Mouse (Mus musculus) induced T-regulatory cell, adult 2 months (primary cell): ENCODE results near the gene Gimap1.

ENCODE experiments used
- DNase-seq: peaks from one replicate; pipeline ENCODE4 v3.0.0-alpha.2; 2012; ENCODE audit warnings: low read depth

Gene Gimap1

DNA sequence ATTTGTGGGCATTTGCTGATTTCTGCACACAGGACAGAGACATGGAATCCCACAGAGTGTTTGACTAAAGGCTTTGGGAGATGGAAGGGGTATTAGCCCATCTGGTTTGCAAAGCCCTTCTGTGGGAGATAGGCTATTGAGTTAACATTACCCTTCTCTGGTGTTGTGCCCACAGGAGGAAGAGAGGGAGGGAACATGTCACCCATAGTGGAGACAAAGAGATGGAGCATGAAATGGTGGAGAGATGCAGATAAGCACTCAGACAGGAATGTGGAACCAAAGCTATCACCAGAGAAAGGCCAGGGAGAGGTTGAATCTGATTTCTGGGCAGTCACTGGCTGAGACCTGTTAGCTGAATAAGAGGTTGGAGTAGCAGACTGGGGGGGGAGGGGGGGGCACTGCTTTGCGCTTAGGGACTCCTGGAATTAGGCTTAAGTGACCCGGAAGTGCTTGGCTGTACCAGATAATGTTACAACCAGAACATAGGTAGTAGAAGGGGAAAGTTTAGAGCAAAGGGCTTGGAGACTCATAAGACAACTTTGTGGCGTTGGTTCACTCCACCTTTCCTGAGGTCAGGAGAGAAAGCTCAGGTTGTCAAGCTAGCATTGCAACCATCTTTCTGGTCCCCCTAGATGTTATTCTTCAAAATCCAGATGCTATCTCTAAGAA lies 1.8 kb downstream of the Gimap1 start:
- DNase-seq, result peak; percentile 80

DNA sequence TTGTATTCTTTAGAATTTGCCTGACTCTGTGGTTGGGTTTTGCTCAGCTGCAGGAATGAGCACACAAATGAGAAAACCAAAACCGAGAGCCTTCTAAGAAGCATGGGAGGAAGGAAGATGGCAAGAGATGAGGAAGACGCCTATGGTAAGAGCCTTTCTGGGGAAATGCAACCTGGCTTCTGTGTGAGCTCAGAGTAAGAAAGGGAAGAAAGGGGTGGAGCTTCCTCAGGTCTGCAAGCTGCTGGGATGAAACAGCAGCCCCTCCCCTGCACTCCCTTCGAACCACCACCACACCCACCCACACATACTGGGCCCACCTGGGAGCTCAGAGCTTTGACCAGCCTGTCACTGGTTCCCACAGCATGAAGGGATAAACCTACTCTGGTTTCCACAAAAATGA lies 2.4 kb downstream of the Gimap1 start:
- no peak for DNase-seq

DNA sequence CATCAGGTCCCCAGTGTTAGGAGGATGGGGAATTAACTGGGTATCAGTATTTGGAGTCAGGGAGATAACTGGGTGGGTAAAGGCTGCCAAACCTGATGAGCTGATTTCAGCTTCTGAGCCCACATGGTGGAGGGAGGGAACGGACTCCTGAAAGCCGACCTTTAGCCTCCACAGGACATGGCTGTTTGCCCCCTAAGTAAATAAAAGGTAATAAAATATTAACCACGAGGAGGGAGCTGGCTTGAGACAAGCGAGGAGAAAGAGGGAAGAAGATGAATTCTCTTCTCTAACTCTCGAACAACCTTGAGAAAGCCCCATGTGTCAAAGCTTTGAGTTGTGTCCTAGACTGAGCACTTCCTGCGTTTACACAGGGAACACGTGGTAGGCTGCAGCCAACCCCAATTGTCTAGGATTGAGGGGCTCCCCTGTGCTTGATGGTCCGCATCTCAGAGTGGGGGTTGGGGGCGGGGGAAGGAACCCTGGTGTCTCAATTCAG lies 2.9 kb downstream of the Gimap1 start:
- peak; percentile 77 for DNase-seq

DNA sequence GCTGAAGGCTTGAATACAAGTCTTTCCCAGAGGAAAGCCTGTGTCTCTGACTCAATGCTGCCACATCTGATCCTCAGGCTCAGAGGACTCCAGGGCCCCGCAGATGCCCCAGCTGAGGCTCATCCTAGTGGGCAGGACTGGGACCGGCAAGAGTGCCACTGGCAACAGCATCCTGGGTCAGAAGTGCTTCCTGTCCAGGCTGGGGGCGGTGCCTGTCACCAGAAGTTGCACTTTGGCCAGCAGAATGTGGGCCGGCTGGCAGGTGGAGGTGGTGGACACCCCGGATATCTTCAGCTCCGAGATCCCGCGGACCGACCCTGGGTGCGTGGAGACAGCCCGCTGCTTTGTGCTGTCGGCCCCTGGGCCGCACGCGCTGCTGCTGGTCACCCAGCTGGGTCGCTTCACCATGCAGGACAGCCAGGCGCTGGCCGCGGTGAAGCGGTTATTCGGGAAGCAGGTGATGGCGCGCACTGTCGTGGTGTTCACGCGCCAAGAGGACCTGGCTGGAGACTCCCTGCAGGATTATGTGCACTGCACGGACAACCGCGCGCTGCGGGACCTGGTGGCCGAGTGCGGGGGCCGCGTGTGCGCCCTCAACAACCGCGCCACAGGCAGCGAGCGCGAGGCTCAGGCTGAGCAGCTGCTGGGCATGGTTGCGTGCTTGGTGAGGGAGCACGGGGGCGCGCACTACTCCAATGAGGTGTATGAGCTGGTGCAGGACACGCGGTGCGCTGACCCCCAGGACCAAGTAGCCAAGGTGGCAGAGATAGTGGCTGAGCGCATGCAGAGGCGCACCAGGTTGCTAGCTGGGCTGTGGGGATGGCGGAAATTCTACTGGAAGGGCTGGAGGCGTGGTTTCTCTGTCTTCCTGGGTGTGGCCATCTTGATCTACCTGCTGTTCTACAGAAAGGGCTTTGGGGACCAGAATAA lies 3.8 kb downstream of the Gimap1 start:
- DNase-seq, result peak; percentile 85

DNA sequence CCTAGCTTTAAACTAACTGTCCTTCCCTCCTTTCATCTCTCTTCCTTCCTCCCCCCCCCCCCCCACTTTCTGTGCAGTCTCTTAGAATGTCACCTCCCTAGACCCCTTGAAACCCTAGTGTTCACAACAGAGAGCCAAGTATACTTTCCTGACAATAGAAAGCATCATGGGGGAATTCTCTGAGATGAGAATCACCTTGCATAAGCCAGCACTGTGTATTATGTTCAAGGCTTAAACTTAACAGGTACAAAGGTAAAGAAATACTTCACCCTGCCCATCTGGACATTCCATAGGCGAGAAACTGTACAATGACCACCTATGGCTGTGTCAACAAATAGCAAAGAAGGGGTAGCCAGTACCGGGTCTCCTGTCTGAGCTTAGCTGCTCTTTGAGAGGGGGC lies 6.6 kb downstream of the Gimap1 start:
- no peak for DNase-seq

DNA sequence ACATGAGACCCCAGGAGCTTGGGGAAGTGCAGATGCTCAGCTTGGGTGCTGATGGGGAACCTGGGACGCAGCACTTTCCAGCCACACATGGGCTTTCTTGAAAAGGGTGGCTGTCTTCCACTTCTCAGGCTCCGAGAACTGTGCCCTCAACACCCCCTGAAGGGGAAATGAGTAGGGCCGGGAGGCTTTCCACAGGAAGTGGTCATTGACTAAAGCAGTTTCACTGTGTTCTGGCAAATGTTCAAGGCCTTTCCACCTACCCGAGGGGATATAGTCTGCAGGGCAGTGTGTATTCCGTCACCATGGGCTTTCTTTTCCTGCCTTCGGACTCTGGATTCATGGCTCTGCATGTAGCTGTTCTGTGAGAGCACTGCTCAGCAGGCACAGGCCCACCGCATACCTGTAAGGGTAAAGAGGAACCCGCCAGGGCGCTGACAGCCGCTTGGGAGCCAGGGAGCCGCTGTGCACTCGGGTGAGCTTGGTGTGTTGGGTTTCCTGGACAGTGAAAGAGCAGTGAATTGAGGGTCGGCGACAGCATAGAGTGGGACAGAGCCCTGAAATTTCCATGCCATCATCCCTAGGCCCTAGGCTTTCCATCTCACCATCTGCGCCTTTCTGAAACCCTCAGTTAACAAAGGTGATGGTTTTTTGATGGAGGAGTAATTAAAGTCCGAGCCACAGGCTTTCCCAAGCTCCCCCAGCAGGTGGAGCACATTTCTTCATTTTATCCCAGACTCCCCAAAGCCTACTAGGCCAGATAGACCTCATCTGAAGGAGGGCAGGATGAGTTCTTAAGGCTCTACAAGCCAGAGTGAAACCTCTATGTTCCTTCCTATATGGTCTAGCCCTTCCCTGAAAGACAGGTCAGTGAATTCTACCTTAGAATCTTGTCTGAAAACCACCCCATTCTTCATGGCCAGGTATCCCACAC lies 7.4 kb downstream of the Gimap1 start, which contains the start of gene Gimap5:
TSS of gene Gimap5 (plus strand) at position 239 of the 931 bp plus-strand sequence.
- peak; percentile 92 for DNase-seq

DNA sequence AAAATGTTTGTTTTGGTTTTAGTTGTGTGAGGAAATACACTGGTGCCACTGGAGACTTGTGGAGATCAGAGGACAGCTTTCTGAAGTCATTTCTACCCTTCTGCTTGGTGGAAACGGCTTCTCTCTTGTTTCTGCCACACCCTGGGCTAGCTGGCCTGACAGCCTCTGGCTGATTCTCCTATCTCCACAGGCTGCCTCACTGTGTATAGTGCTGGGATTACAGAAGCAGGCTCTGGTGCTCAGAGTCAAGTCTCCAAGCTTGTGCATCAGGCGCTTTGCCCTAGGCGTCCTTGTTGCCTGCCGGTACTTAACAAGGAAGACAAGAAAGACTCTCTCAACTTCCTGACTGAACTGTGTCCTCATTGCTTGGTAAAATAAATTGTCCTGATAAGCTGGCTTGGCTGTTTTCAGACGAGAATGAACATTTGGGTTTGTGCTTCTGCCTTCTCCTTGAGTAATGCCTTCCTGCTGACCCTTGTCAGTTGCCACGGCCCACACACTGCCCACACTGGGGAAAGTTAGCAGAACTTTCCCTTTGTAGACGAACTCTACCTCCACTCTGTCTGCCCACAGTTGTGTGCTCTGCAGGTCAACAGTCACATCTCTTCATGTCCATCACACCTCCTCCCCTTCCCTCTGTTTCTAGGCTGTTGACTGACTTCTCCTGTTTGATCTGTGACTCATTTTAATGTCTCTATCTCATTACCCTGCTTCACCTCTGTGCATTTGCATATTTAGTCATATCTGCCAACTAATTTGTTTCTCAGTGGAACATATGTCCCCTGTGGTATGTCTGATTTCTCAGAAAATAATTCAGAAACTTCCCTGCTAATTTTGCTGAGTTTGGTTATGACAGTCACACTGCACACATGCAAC lies 8.5 kb downstream of the Gimap1 start:
- peak; percentile 90 for DNase-seq

DNA sequence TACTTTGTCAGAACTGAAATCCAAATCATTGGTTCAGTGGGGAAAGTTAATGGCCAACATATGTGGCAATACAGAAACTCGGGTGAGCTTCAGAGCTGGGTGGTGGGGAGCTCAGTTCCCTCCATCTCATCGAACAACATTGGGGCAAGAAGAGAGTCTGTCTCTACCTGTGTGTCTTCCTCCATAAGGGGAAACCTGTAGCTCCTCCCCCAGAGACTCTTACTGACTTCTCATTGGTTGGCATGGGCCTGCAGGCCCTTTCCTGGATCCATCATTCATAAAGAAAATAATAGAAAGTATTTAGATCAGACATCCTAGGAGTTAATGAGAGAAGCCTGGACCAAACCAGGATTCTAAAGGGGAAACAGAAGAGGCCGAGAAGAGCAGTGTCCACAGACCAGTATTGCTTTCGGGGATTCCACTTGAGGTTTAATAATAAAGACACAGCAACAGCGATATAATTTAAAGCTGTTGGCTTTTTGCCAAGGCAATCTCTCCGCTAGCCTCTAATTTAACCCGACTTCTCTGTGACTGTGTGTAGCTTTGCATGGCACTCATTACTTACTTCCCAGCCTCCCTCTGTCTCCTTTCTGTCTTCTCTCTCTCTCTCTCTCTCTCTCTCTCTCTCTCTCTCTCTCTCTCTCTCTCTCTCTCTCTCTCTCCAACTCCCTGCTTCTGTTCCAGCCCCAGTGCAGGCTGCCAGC lies 24.9 kb downstream of the Gimap1 start:
- DNase-seq, result peak; percentile 45

DNA sequence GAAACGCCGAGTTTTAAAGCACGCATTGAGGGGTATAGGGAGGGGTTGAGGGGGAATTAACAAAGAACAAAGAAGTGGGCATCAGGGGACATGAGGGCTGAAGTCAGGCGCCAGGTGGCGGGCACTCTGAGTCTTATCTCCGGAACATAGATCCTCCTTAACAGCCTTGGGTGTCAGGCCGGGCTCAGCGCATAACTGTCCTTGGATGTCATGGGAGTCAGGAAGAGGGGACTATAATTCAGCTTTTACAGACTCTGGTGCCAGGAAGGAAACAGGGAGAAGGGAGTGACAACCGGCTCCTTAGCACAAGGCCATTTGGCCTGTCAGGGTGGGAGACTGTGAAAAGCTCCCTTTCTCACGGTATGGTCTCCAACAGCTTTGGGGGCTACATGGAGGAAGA lies 25.6 kb downstream of the Gimap1 start:
- no peak for DNase-seq

DNA sequence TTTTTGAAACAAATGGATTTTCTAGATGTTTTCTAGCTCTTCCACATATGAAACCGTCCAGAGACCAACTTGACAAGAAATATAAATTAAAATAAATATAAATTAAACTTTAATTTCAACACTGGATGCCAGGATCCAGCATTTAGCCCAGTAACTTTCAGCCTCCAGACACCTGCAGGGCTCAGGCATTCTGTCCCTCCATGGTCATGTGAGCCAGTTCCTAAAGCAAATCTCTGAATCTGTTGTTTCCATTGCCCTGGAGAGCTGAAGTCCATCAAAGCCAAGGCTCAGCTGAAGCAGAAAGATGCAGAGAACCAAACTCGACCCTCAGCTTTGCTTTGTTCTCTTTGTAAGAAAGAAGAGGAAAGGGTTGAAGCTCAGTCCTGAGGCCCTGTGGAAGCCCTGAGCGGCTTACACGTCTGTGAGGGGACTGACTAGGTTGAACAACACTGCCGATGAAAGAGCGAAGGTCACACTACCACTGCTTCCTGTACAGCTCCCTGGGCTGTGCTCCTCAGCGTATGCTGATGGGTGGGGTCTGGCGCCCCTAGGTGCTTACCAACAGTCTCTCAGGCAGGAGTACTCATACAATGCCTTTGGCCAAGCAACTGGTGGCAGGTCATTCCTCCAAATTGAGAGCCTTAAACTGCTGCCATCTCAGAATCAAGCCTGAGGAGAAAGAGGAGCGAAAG lies 29.5 kb downstream of the Gimap1 start:
- DNase-seq, result peak; percentile 84

DNA sequence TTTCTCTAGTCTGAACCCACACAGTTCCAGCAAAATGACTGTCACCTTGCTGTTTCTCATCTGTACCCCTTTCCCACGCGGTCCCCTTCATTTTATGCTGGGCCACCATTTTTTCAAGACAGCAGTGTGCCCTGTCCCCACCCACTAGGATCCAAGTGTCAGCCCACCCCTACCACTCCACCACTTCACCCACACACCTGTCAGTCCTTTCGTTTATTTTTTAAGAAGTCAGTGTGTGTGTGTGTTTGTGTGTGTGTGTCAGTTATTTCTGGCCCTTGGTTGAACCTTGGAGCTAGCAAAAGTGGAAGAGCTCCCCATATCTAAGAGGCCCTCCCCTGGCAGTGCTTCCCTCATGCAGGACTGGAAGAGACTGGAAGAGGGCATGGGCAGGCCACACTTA lies 30.1 kb downstream of the Gimap1 start:
- DNase-seq, result no peak

DNA sequence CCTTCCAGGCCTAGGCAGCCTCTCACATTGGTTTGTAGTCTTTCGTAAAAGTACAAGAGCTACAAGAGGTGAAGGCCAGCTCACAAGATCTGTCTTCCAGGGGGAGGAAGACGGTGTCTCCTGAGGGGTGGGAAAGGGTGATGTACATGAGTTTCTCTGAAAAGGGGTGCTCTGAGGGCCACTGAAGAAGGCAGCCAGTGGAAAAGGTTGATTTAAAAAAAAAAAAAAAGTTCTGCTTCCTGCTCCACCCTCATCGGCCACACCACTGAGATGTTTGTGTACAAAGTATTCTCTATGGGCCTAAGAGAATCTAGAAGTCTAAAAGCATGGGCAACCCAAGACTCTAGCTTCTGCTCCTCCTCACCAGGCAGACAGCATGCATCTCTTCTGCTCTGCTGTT lies 31.8 kb downstream of the Gimap1 start, which contains the start of gene Gimap3:
TSS of gene Gimap3 (minus strand) at position 156 of the 400 bp plus-strand sequence.
- peak; percentile 82 for DNase-seq

DNA sequence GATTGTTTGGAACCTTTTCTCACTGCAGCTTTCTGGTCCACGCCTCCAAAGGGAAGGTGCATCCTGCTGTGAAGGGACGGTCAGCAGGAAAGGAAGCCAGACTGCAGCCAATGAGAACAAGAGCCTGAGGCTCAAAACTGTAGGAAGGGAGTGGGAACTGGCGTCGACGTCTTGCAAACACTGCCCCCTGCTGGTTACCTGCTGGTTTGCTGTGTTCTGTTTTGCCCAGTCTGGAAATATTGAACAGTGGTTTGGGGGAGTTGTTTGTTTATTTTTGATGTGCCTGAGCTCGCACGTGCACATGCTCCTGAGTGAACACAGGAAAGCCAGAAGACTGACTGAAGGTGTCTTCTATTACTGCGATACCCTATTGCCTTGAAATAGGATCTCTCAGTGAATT lies 33.2 kb downstream of the Gimap1 start:
- DNase-seq, result peak; percentile 94

DNA sequence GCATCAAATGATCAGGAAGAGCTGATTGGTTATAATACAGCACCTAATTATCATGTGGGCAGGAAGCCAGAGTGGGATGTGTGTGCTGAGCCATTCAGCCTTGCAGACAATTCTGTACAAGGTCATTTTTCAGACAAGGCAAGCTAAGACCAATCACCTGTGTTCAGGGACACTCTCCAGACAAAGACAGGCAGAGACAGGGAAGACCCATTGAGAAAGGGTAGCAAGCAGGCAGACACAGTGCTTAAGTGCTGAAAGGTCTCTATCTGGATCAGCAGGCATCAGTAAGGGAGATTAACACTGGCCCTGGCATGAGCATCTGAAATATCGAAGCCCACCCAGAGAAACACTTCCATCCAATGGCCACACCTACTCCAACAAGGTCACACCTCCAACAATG lies 45.6 kb downstream of the Gimap1 start:
- no peak for DNase-seq

DNA sequence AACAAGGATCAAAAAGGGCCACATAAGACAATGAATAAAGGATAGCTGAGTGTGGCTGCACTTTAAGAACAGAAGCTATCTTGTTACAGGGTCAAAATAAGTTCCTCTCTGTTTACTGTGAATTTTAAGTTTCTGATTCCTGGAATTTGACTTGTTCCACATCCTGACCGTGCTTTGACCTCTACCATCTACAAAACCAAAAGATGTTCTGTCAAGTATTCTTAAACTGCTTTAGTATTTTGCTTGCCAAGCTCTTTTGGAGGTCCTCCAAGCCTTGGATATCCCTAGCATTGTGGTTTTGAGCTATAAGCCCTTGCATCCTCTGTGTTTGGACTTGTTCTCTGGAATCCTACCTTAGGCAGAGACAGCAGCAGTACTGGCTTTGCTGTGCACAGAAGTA lies 46.3 kb downstream of the Gimap1 start:
- DNase-seq, result no peak

DNA sequence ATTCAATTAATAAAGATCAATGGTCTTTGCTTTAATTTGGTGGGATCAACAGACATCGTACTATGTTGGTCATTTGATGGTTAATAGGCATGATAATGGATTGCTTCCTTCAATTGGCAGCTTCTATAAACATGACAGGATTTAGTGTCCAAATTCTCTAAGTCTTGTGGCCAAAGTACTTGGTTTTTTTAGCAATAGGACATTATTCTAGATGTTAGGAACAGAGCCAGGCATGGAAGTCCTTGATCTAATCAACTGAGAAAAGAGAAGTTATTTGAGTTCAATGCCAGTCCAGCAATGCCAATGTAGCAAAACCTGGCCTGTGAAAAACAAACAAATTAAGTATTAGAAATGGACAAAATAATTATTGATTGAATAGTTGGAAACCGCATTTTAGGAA lies 46.7 kb downstream of the Gimap1 start:
- DNase-seq, result no peak

DNA sequence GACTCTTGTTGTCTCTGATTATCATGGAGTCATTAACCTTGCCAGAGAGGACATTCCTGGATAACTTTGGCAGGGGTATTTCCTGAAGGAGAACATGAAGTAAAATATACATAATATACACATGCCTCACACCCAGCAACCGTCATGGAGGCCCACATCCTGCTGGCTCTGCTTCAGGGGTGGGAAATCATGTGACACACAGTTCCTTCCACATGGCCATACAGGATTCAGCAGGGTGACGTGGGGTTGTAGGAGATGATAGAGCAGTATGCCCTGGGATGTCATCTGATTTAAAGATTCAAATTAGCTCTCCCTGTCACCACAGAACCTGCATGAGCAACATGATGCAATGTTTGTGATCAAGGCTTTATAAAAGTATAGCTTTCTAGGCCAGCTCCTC lies 49.0 kb downstream of the Gimap1 start:
- no peak for DNase-seq
